ENCODE assay signal across 8 mouse cellular contexts in the genomic region with DNA sequence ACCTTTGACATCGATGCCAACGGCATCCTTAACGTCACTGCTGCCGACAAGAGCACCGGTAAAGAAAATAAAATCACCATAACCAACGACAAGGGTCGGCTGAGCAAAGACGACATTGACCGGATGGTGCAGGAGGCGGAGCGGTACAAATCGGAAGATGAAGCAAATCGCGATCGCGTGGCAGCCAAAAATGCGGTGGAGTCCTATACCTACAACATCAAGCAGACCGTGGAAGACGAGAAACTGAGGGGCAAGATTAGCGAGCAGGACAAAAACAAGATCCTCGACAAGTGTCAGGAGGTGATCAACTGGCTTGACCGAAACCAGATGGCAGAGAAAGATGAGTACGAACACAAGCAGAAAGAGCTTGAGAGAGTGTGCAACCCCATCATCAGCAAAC. TPM values are rescaled to one million over a fixed set of nuclear protein-coding genes. Genes with fewer than 3 reads are reported as not detected.
DNase-seq lines count a peak whose midpoint lies in the region; ATAC-seq and TF ChIP-seq lines count a peak whose summit lies in the region.

No protein-coding gene starts in this region.

- H3K4me2 ChIP-seq in forebrain, embryonic 16.5 days (ENCODE audit: low read length): peak overlapping the region; percentile 65
- H3K4me2 ChIP-seq in neural tube, embryonic 14.5 days (ENCODE audit: low read depth, low read length): peak overlapping the region; percentile 80; the same call in 1 of the 2 replicates

- H3K4me1 ChIP-seq in kidney, adult 2 months (ENCODE audit: control insufficient read depth, insufficient read depth, low read length): peaks cover 8% of the 10 kb centered on the region
- peaks cover 2% of the 10 kb centered on the region; the same call in 1 of the 2 replicates for H3K4me1 ChIP-seq in bone marrow, adult 2 months (ENCODE audit: control insufficient read depth, insufficient read depth, low read length)
- H3K4me1 ChIP-seq in forebrain, embryonic 16.5 days (replicated peaks; ENCODE audit: control insufficient read depth, insufficient read depth, low read length): peaks cover 20% of the 10 kb centered on the region
- peaks cover 10% of the 10 kb centered on the region for H3K4me1 ChIP-seq in neural tube, embryonic 14.5 days (ENCODE audit: control insufficient read depth, insufficient read depth, low read length)

- 27% methylated on average over 23 of the region's 23 CpGs for WGBS in kidney, adult 2 months
- 2% methylated on average over 23 of the region's 23 CpGs for WGBS in bone marrow, adult 2 months
- WGBS in forebrain, embryonic 16.5 days: 5% methylated on average over 23 of the region's 23 CpGs
- 2% methylated on average over 23 of the region's 23 CpGs for WGBS in neural tube, embryonic 14.5 days

- no peak overlapping the region for H3K27ac ChIP-seq in kidney, adult 2 months (ENCODE audit: insufficient read depth, low read depth, low read length)
- no peak overlapping the region for H3K27ac ChIP-seq in bone marrow, adult 2 months (ENCODE audit: control insufficient read depth, insufficient read depth, low read depth, low read length, poor library complexity)
- H3K27ac ChIP-seq in forebrain, embryonic 16.5 days (ENCODE audit: low read length): no peak overlapping the region
- no peak overlapping the region for H3K27ac ChIP-seq in neural tube, embryonic 14.5 days (ENCODE audit: low read depth, low read length)

- ATAC-seq in forebrain, embryonic 16.5 days: no peak
- no peak for ATAC-seq in neural tube, embryonic 14.5 days (ENCODE audit: low read depth)

- H3K4me3 ChIP-seq in kidney, adult 2 months (ENCODE audit: insufficient read depth, low read depth, low read length): peak overlapping the region; percentile 9
- peak overlapping the region; percentile 47 for H3K4me3 ChIP-seq in bone marrow, adult 2 months (replicated peaks; ENCODE audit: control insufficient read depth, low read depth, low read length)
- H3K4me3 ChIP-seq in forebrain, embryonic 16.5 days (replicated peaks; ENCODE audit: low read length): peak overlapping the region; percentile 77; the same call in 1 of the 2 replicates
- peak overlapping the region; percentile 67; the same call in 1 of the 2 replicates for H3K4me3 ChIP-seq in neural tube, embryonic 14.5 days (ENCODE audit: low read depth, low read length)

- no peaks in the 10 kb centered on the region for H3K36me3 ChIP-seq in kidney, adult 2 months (ENCODE audit: control insufficient read depth, insufficient read depth, low read length)
- no peaks in the 10 kb centered on the region for H3K36me3 ChIP-seq in forebrain, embryonic 16.5 days (ENCODE audit: control insufficient read depth, insufficient read depth)
- H3K36me3 ChIP-seq in neural tube, embryonic 14.5 days (ENCODE audit: control insufficient read depth, insufficient read depth, low read length): no peaks in the 10 kb centered on the region

- TF ChIP-seq POLR2A in kidney, adult 2 months (IDR thresholded peaks at IDR 0.05; ENCODE audit: low read depth, low read length): no peak
- no peak for TF ChIP-seq POLR2A in bone marrow, adult 2 months (IDR thresholded peaks at IDR 0.05; ENCODE audit: borderline replicate concordance, control insufficient read depth, low read depth, low read length)

- TF ChIP-seq CTCF in kidney, adult 2 months (conservative IDR thresholded peaks at IDR 0.05; ENCODE audit: insufficient read depth, insufficient read length, low read depth, low read length): no peak
- TF ChIP-seq CTCF in bone marrow, adult 2 months (IDR thresholded peaks at IDR 0.05; ENCODE audit: control insufficient read depth, insufficient read depth, low read length): no peak

- H3K9ac ChIP-seq in forebrain, embryonic 16.5 days (replicated peaks; ENCODE audit: low read depth, low read length): no peak overlapping the region
- no peak overlapping the region for H3K9ac ChIP-seq in neural tube, embryonic 14.5 days (replicated peaks; ENCODE audit: low read depth, low read length)

- no peak for DNase-seq in kidney, adult 2 months
- no peak for DNase-seq in kidney, adult 11 months
- peak; percentile 20 to 33 for DNase-seq in kidney, postnatal 4 days
- DNase-seq in urinary bladder, postnatal 36 days (ENCODE audit: low spot score in 2 of 2): no peak
- DNase-seq in gastrocnemius, adult 8-10 months (ENCODE audit: low spot score in 2 of 2): no peak

- no peaks in the 10 kb centered on the region for H3K27me3 ChIP-seq in kidney, adult 2 months (replicated peaks; ENCODE audit: control insufficient read depth, insufficient read depth, low read length)
- H3K27me3 ChIP-seq in forebrain, embryonic 16.5 days (replicated peaks; ENCODE audit: control insufficient read depth, insufficient read depth, low read length): peaks cover 23% of the 10 kb centered on the region
- peaks cover 27% of the 10 kb centered on the region for H3K27me3 ChIP-seq in neural tube, embryonic 14.5 days (ENCODE audit: control insufficient read depth, insufficient read depth, low read length)

- no peaks in the 10 kb centered on the region for H3K9me3 ChIP-seq in forebrain, embryonic 16.5 days (ENCODE audit: control insufficient read depth, low read length)
- H3K9me3 ChIP-seq in neural tube, embryonic 14.5 days (ENCODE audit: control insufficient read depth, low read length): no peaks in the 10 kb centered on the region

RNA-seq across cellular contexts. Expression of gene Hspa2, which starts 2.0 kb away (rescaled TPM):
- 11.8 and 14.0 TPM in 2 replicates for polyA plus RNA-seq in kidney, adult 2 months (2012; rRNA removed)
- polyA plus RNA-seq in bone marrow, adult 2 months (2011; ENCODE audit: insufficient read depth, insufficient read length, low replicate concordance, missing spikeins): 1.3 and 3.0 TPM in 2 replicates
- 5.4 and 6.2 TPM in 2 replicates for polyA plus RNA-seq in forebrain, embryonic 16.5 days (2015; fragmentation: Nextera tagmentation; extraction: Ambion mirVana)
- 4.7 and 5.7 TPM in 2 replicates for polyA plus RNA-seq in neural tube, embryonic 14.5 days (2014; fragmentation: Nextera tagmentation; extraction: Ambion mirVana)
- total RNA-seq in gastrocnemius, adult 8-10 months (2022): 1 to 10 TPM; 4.3 to 7.3 (median 4.8) TPM

RNA-seq across cellular contexts. Expression of gene Ppp1r36, which starts 11.4 kb away (rescaled TPM):
- 0.23 and 0.31 TPM in 2 replicates for polyA plus RNA-seq in kidney, adult 2 months (2012; rRNA removed)
- polyA plus RNA-seq in bone marrow, adult 2 months (2011; ENCODE audit: insufficient read depth, insufficient read length, low replicate concordance, missing spikeins): not detected in 2 replicates
- 0.73 and 0.87 TPM in 2 replicates for polyA plus RNA-seq in forebrain, embryonic 16.5 days (2015; fragmentation: Nextera tagmentation; extraction: Ambion mirVana)
- 0.81 and 1.5 TPM in 2 replicates for polyA plus RNA-seq in neural tube, embryonic 14.5 days (2014; fragmentation: Nextera tagmentation; extraction: Ambion mirVana)
- total RNA-seq in gastrocnemius, adult 8-10 months (2022): not detected

RNA-seq across cellular contexts. Expression of gene Zbtb1, which starts 35.9 kb away (rescaled TPM):
- 1.5 and 1.6 TPM in 2 replicates for polyA plus RNA-seq in kidney, adult 2 months (2012; rRNA removed)
- 3.9 and 5.2 TPM in 2 replicates for polyA plus RNA-seq in bone marrow, adult 2 months (2011; ENCODE audit: insufficient read depth, insufficient read length, low replicate concordance, missing spikeins)
- 4.6 and 5.5 TPM in 2 replicates for polyA plus RNA-seq in forebrain, embryonic 16.5 days (2015; fragmentation: Nextera tagmentation; extraction: Ambion mirVana)
- 3.5 and 5.1 TPM in 2 replicates for polyA plus RNA-seq in neural tube, embryonic 14.5 days (2014; fragmentation: Nextera tagmentation; extraction: Ambion mirVana)
- total RNA-seq in gastrocnemius, adult 8-10 months (2022): 1 to 10 TPM; 4.0 to 5.1 (median 4.3) TPM

RNA-seq across cellular contexts. Expression of gene Zbtb25, which starts 36.6 kb away (rescaled TPM):
- 4.9 and 5.9 TPM in 2 replicates for polyA plus RNA-seq in kidney, adult 2 months (2012; rRNA removed)
- 5.5 and 7.8 TPM in 2 replicates for polyA plus RNA-seq in bone marrow, adult 2 months (2011; ENCODE audit: insufficient read depth, insufficient read length, low replicate concordance, missing spikeins)
- polyA plus RNA-seq in forebrain, embryonic 16.5 days (2015; fragmentation: Nextera tagmentation; extraction: Ambion mirVana): 16.5 and 17.1 TPM in 2 replicates
- polyA plus RNA-seq in neural tube, embryonic 14.5 days (2014; fragmentation: Nextera tagmentation; extraction: Ambion mirVana): 14.5 and 16.6 TPM in 2 replicates
- total RNA-seq in gastrocnemius, adult 8-10 months (2022): 1 to 10 TPM; 6.7 to 8.9 (median 8.4) TPM

Comparison
In these comparisons a context has a peak if more than half of its experiments do, and no peak if none do; other contexts are left out.
1. DNase-seq: peak in kidney, postnatal 4 days (2 of 2); none in kidney, adult 2 months (single experiment), kidney, adult 11 months (single experiment), urinary bladder, postnatal 36 days (0 of 2) and gastrocnemius, adult 8-10 months (0 of 2).
2. H3K4me3 ChIP-seq: peak in every context shown above with its lines; median percentile 77 in forebrain, embryonic 16.5 days; 67 in neural tube, embryonic 14.5 days; 47 in bone marrow, adult 2 months; 9 in kidney, adult 2 months.